ENCODE assay signal across 24 mouse cellular contexts in genomic region chr8:122405146-122405805, GRCm38 (mm10). TPM values are rescaled to one million over a fixed set of nuclear protein-coding genes. Genes with fewer than 3 reads are reported as not detected.
DNase-seq lines count a peak whose midpoint lies in the region; ATAC-seq and TF ChIP-seq lines count a peak whose summit lies in the region.
"Had no signal": no experiment of that assay in that cellular context is flagged by ENCODE, and none has a peak within 500 bp of the region (broad histone marks: within the 10 kb centered on the region; RNA-seq: fewer than 3 reads in every experiment).

No protein-coding gene starts in this region.

- DNase-seq in heart, postnatal 10 days: no peak
- DNase-seq in 416B (ENCODE audit: low read depth): peak; percentile 48
- DNase-seq in kidney, adult 9 months: peak; percentile 85
- no peak for DNase-seq in liver, embryonic 14.5 days (ENCODE audit: low read depth in 3 of 3, low spot score in 3 of 3)
- DNase-seq in layer of hippocampus, postnatal 36 days: no peak
- DNase-seq in urinary bladder, postnatal 25 days (ENCODE audit: low spot score): no peak
- DNase-seq in lung, postnatal 4 days: no peak
- DNase-seq: adrenal gland, postnatal 14 days; cerebellum, adult 11-12 months; cerebellum, postnatal 36 days; heart, postnatal 4 days; thymus, postnatal 4 days had no signal

- peaks cover 99% of the 10 kb centered on the region for H3K36me3 ChIP-seq in heart, embryonic 13.5 days
- H3K36me3 ChIP-seq in liver, embryonic 14.5 days (replicated peaks; ENCODE audit: control insufficient read depth, insufficient read depth, low read depth): peaks cover 89% of the 10 kb centered on the region

- H3K4me2 ChIP-seq in heart, embryonic 13.5 days: no peak overlapping the region
- H3K4me2 ChIP-seq in liver, embryonic 14.5 days (ENCODE audit: low read depth): no peak overlapping the region
- H3K4me2 ChIP-seq: forebrain, embryonic 15.5 days; heart, embryonic 12.5 days; lung, embryonic 15.5 days had no signal

- ATAC-seq in heart, embryonic 13.5 days (ENCODE audit: extremely low read depth, insufficient number of reproducible peaks, low FRiP score, low TSS enrichment): no peak
- peak; percentile 55; the same call in 1 of the 2 replicates for ATAC-seq in liver, embryonic 14.5 days (ENCODE audit: insufficient read depth)
- ATAC-seq: forebrain, embryonic 15.5 days had no signal

- TF ChIP-seq EP300 in liver, embryonic 14.5 days (IDR thresholded peaks at IDR 0.05; ENCODE audit: low read depth): no peak

- H3K4me3 ChIP-seq in heart, embryonic 13.5 days: no peak overlapping the region
- H3K4me3 ChIP-seq in liver, embryonic 14.5 days (ENCODE audit: insufficient read depth in 1 of 2, low read depth in 2 of 2, low read length in 2 of 2): no peak overlapping the region
- H3K4me3 ChIP-seq: embryonic facial prominence, embryonic 10.5 days; forebrain, embryonic 15.5 days; heart, embryonic 12.5 days; lung, embryonic 15.5 days had no signal

- peak overlapping the region; percentile 33; the same call in 1 of the 2 replicates for H3K27ac ChIP-seq in heart, embryonic 13.5 days (replicated peaks)
- H3K27ac ChIP-seq in liver, embryonic 14.5 days: no peak overlapping the region
- H3K27ac ChIP-seq: embryonic facial prominence, embryonic 10.5 days; forebrain, embryonic 15.5 days; lung, embryonic 15.5 days had no signal

- H3K4me1 ChIP-seq in heart, embryonic 13.5 days: peaks cover 8% of the 10 kb centered on the region
- peaks cover 0 to 7% of the 10 kb centered on the region in 2 experiments; a peak in 3 of 4 replicates for H3K4me1 ChIP-seq in liver, embryonic 14.5 days (replicated peaks; ENCODE audit: control insufficient read depth in 2 of 2, insufficient read depth in 2 of 2, low read length in 1 of 2)
- H3K4me1 ChIP-seq: embryonic facial prominence, embryonic 10.5 days; forebrain, embryonic 15.5 days; lung, embryonic 15.5 days had no signal

- H3K9me3 ChIP-seq in heart, embryonic 13.5 days: no peaks in the 10 kb centered on the region
- H3K9me3 ChIP-seq in liver, embryonic 14.5 days (ENCODE audit: control insufficient read depth, low read length): no peaks in the 10 kb centered on the region
- H3K9me3 ChIP-seq: embryonic facial prominence, embryonic 10.5 days; forebrain, embryonic 15.5 days; heart, embryonic 12.5 days; lung, embryonic 15.5 days had no signal

- H3K27me3 ChIP-seq in heart, embryonic 13.5 days (replicated peaks): no peaks in the 10 kb centered on the region
- no peaks in the 10 kb centered on the region for H3K27me3 ChIP-seq in liver, embryonic 14.5 days (ENCODE audit: control insufficient read depth, insufficient read depth, low read length)
- H3K27me3 ChIP-seq: CH12.LX; forebrain, embryonic 15.5 days; heart, embryonic 12.5 days; lung, embryonic 15.5 days had no signal

- TF ChIP-seq CTCF in liver, embryonic 14.5 days (IDR thresholded peaks at IDR 0.05; ENCODE audit: low read depth): no peak

- no peak overlapping the region for H3K9ac ChIP-seq in heart, embryonic 13.5 days
- no peak overlapping the region for H3K9ac ChIP-seq in liver, embryonic 14.5 days (replicated peaks)
- H3K9ac ChIP-seq: forebrain, embryonic 15.5 days; heart, embryonic 12.5 days; lung, embryonic 15.5 days had no signal

- WGBS in heart, embryonic 13.5 days: 51% methylated on average over 9 of the region's 9 CpGs
- 29% methylated on average over 9 of the region's 9 CpGs for WGBS in liver, embryonic 14.5 days (ENCODE audit: insufficient replicate concordance)

- intact Hi-C loops in heart, postnatal 10 days (cut with DNase I): no loop called here

RNA-seq across cellular contexts. Expression of gene Il17c, which starts 16.5 kb away (rescaled TPM):
- polyA plus RNA-seq in heart, embryonic 13.5 days (2015; fragmentation: Nextera tagmentation; extraction: Ambion mirVana): not detected in 2 replicates
- total RNA-seq in heart, postnatal 10 days (2021): not detected
- not detected in 2 replicates for polyA plus RNA-seq in liver, embryonic 14.5 days (2012; rRNA removed)
- not detected in 2 replicates for polyA plus RNA-seq in liver, embryonic 14.5 days (2014; fragmentation: Nextera tagmentation; extraction: Ambion mirVana)
- not detected for total RNA-seq in layer of hippocampus, postnatal 36 days (2021)
- total RNA-seq: adrenal gland, postnatal 14 days; CH12.LX; gastrocnemius, adult 18-20 months; granulocyte monocyte progenitor cell, adult 5-6 weeks; heart, postnatal 4 days; layer of hippocampus, adult 8-10 months; left cerebral cortex, adult 8-10 months had no signal
- polyA plus RNA-seq: forebrain, embryonic 15.5 days; heart, embryonic 12.5 days; limb, embryonic 11.5 days; lung, embryonic 15.5 days had no signal

RNA-seq across cellular contexts. Expression of gene Cyba, which starts 27.5 kb away (rescaled TPM):
- polyA plus RNA-seq in heart, embryonic 13.5 days (2015; fragmentation: Nextera tagmentation; extraction: Ambion mirVana): 170 and 202 TPM in 2 replicates
- 10 to 100 TPM; 61.8 to 63.9 TPM for total RNA-seq in heart, postnatal 10 days (2021)
- polyA plus RNA-seq in liver, embryonic 14.5 days (2012; rRNA removed): 71.3 and 74.6 TPM in 2 replicates
- polyA plus RNA-seq in liver, embryonic 14.5 days (2014; fragmentation: Nextera tagmentation; extraction: Ambion mirVana): 129 and 146 TPM in 2 replicates
- total RNA-seq in layer of hippocampus, postnatal 36 days (2021): 10 to 100 TPM; 10.0 to 10.2 TPM

RNA-seq across cellular contexts. Expression of gene Zc3h18, which starts 28.9 kb away (rescaled TPM):
- 30.4 and 31.1 TPM in 2 replicates for polyA plus RNA-seq in heart, embryonic 13.5 days (2015; fragmentation: Nextera tagmentation; extraction: Ambion mirVana)
- 10 to 100 TPM; 25.5 to 27.5 TPM for total RNA-seq in heart, postnatal 10 days (2021)
- polyA plus RNA-seq in liver, embryonic 14.5 days (2012; rRNA removed): 15.2 and 20.4 TPM in 2 replicates
- polyA plus RNA-seq in liver, embryonic 14.5 days (2014; fragmentation: Nextera tagmentation; extraction: Ambion mirVana): 12.8 and 16.7 TPM in 2 replicates
- total RNA-seq in layer of hippocampus, postnatal 36 days (2021): 10 to 100 TPM; 38.9 to 39.1 TPM

RNA-seq across cellular contexts. Expression of gene Mvd, which starts 37.9 kb away (rescaled TPM):
- 19.7 and 21.8 TPM in 2 replicates for polyA plus RNA-seq in heart, embryonic 13.5 days (2015; fragmentation: Nextera tagmentation; extraction: Ambion mirVana)
- total RNA-seq in heart, postnatal 10 days (2021): 1 to 10 TPM; 5.4 to 5.7 TPM
- polyA plus RNA-seq in liver, embryonic 14.5 days (2012; rRNA removed): 21.6 and 23.3 TPM in 2 replicates
- polyA plus RNA-seq in liver, embryonic 14.5 days (2014; fragmentation: Nextera tagmentation; extraction: Ambion mirVana): 15.3 and 17.2 TPM in 2 replicates
- 10 to 100 TPM; 19.1 to 20.6 TPM for total RNA-seq in layer of hippocampus, postnatal 36 days (2021)

RNA-seq across cellular contexts. Expression of gene Trhr2, which starts 44.7 kb away (rescaled TPM):
- not detected in 2 replicates for polyA plus RNA-seq in heart, embryonic 13.5 days (2015; fragmentation: Nextera tagmentation; extraction: Ambion mirVana)
- not detected for total RNA-seq in heart, postnatal 10 days (2021)
- polyA plus RNA-seq in liver, embryonic 14.5 days (2012; rRNA removed): not detected in 2 replicates
- polyA plus RNA-seq in liver, embryonic 14.5 days (2014; fragmentation: Nextera tagmentation; extraction: Ambion mirVana): not detected in 2 replicates
- under 1 TPM; 0.52 to 0.56 TPM for total RNA-seq in layer of hippocampus, postnatal 36 days (2021)
- total RNA-seq: adrenal gland, postnatal 14 days; gastrocnemius, adult 18-20 months; granulocyte monocyte progenitor cell, adult 5-6 weeks; heart, postnatal 4 days had no signal
- polyA plus RNA-seq: embryonic facial prominence, embryonic 10.5 days; forebrain, embryonic 15.5 days; heart, embryonic 12.5 days; limb, embryonic 11.5 days; lung, embryonic 15.5 days; neural tube, embryonic 11.5 days had no signal

Comparison
In these comparisons a context has a peak if more than half of its experiments do, and no peak if none do; other contexts are left out.
1. DNase-seq: peak in 416B (single experiment) and kidney, adult 9 months (single experiment); none in heart, postnatal 10 days (0 of 2), liver, embryonic 14.5 days (0 of 3), layer of hippocampus, postnatal 36 days (0 of 2), urinary bladder, postnatal 25 days (single experiment) and lung, postnatal 4 days (0 of 2).
2. RNA of gene Cyba, which starts 27.5 kb away (total RNA-seq): 61.8 to 63.9 TPM in heart, postnatal 10 days; 10.0 to 10.2 TPM in layer of hippocampus, postnatal 36 days; every median in the first group is over 4 times any median in the second.